Mouse (Mus musculus): Measurements from ENCODE around the gene Tlr12. TPM values are rescaled to one million over a fixed set of nuclear protein-coding genes. Genes with fewer than 3 reads are reported as not detected.
A peak's percentile ranks its signal among the peaks of the same experiment; 100 is the strongest.
"Not testable (repeated sequence)": the region's sequence is repeated elsewhere in the genome, so short reads cannot be mapped to it uniquely, and the experiment has no call there.

Tlr12 gene
- 2.2 TPM in 2 replicates for polyA plus RNA-seq (2012; rRNA removed)

DNA sequence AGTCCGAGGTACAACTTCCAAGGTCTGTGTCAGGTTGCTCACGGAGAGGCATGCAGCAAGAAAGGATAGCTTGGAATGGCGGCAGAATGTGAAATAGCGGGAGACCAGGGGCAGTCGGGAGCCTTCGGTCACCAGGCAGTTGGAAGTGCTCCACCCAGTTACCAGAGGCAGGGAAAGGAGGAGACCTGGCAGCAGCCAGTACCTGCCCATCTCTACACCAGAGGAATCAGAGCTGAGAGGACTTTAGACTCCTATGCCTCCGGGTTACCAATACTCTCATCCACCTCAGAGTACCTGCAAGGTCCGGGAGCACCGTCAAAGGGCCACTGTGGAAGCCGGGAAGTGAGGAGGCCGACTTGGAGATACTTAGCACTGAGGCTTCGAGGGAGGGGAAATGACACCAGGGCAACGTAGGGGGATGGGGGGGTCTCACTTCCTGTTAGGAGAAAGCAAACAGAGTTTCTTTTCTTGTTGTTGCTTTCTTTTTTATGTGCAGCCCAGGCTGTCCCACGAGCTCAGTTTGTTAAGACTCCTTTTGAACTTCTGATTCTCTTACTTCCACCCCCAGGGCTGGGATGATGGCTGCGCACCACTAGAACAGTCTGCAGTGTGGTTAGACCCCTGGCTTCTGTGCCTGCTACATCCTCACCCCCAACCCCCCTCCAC lies at the start of gene Tlr12:
Gene Tlr12 (minus strand): TSS at position 374 of the 666 bp plus-strand sequence.
- DNase-seq (ENCODE audit: low read depth) = no peak

DNA sequence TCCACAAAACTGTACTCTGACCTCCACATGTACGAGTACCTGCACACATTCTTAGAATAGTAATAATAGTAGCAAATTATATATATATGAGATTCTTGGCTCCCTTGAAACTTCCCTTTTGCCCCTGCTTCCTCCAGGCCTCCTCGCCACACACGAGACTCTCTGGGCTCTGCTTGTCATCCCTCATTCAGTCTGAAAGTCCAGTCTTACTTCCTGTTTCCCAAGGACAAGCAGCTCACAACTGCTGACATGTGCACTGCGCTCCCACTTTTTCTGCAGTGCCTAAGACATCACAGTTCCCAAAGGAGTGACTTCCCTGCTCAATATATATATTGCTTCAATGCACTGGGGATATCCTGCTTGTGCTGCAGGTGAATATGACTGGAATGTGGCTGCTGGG lies 48.8 kb upstream of the Tlr12 start:
- not testable (repeated sequence) for DNase-seq (ENCODE audit: low read depth)

DNA sequence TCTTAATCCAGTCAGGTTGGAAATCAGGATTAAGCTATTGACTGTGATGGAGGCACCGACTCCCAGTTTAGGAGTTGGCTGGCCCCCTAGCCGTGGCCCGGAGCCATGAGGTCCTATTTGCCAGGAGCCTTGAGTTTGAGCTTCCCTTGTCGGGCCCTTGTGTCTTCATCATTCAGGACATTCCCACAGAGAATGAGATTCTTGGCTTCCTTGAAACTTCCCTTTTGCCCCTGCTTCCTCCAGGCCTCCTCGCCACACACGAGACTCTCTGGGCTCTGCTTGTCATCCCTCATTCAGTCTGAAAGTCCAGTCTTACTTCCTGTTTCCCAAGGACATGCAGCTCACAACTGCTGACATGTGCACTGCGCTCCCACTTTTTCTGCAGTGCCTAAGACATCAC lies 47.9 kb upstream of the Tlr12 start:
- not testable (repeated sequence) for DNase-seq (ENCODE audit: low read depth)

DNA sequence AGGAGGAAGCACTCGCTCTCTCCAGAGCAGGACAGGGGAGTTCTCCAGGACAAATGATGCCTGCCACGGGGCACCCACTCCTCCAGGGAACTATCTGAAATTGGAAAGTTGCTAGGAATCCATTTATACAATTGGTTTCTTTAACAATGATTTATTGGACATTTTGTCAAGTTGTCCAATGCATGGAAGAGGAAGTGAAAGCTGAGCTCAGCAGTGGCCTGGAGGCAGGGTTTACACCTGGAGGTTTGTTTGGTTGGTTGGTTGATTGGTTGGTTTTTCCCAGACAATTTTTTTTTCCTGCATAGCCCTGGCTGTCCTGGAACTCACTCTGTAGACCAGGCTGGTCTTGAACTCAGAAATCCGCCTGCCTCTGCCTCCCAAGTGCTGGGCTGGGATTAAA lies 45.6 kb upstream of the Tlr12 start:
- DNase-seq (ENCODE audit: low read depth) = no peak

DNA sequence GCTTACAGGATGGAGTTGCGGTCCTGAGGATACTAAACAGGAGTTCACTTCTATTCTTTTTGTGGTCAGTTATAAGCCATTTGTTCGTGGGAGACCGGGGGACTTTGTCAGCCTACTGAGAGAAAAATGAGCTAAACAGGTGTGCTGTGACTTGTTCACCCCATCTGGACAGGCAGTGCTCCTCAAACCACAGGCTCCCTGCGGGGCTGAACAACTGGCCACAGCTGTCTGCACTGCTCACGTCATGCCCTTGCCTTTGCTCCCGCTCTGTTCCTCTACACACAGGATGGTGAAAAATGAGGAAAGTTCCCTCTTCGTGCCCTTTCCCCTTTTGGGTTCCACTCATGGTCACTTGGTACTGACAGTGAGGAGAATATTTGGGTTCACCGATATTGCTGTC lies 42.6 kb upstream of the Tlr12 start:
- no peak for DNase-seq (ENCODE audit: low read depth)

DNA sequence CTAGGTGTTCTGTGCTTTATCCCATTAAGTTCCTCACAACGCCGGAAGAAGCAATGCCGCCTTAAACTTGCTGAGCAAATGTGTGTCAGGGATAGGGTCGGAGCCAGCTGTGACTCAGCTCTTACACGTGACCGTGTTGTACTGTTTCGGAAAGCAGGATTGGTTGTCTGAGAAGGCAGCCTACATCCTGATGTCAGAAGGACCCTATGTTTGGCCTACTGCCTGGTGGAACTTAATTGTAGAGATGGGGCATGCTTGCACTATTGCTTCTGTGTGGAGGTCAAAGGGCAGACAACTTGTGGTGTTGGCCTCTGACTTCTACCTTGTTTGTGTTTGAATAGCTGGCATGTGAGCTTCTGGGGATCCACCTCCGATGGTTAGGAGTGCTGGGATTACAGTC lies 41.8 kb upstream of the Tlr12 start:
- DNase-seq (ENCODE audit: low read depth) = no peak

DNA sequence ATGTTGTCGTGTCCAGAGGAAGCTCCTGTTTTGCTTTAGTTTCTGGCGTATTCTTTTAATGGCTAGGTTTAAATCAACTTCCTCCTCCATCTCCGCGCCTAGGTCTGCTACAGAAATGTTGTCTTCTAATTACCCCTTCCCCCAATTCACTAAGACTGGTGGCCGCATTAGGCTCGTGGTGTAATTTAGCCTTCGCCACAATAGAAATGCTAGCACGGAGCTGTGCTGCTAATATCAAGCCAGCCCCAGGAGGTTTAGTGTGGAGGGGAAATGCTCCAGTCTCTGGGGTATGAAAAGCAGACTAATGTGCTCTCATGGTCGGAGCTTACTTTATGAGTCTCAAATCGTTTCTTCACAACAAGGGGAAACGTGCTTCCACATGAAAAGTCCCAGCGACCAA lies 37.0 kb upstream of the Tlr12 start:
- no peak for DNase-seq (ENCODE audit: low read depth)

DNA sequence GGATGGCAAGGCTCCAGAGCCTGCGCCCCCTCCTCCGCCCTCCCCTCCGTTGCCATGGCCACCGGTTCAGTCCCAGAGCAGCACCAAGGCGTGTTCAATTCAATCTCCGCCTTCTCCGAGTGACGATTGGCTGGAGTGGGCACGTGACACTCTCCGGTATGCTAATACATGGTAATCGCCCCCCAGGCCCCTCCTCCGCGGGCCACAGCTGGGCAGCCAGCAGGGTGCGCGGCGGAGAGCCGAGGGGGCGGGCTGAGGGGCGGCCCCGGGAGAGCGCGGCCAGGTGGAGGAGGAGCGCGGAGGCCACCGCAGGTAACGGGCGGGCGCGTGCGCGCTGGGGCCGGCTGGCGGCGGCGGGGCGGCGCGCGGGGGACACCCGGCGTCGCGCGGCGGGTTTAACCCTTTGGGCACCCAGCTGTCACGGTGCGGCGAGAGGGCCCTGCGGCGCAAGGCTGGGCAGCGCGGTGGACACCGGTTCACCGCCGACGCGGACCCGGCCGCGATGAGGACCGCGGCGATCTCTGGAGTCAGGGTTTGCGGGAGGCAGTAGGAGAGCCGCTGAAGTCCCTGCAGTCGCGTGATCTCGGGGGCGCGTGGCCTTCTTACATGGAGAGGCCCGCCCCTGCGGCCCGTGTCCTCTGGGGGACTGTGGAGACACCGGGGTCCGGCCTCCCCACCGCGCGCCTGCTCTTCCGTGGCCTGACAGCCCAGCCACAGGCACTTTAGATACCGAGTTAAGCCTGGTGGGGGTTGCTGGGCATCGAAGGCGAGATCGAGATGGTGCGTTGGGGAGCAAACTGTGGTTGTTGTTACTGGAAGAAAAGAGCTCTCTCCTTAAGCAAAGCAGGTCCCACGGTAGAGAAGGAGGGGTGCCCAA lies 36.3 kb upstream of the Tlr12 start, which contains the start of gene Phc2:
Gene Phc2 (plus strand): TSS at position 198 of the 877 bp plus-strand sequence.
- DNase-seq (ENCODE audit: low read depth) = peak; percentile 57

DNA sequence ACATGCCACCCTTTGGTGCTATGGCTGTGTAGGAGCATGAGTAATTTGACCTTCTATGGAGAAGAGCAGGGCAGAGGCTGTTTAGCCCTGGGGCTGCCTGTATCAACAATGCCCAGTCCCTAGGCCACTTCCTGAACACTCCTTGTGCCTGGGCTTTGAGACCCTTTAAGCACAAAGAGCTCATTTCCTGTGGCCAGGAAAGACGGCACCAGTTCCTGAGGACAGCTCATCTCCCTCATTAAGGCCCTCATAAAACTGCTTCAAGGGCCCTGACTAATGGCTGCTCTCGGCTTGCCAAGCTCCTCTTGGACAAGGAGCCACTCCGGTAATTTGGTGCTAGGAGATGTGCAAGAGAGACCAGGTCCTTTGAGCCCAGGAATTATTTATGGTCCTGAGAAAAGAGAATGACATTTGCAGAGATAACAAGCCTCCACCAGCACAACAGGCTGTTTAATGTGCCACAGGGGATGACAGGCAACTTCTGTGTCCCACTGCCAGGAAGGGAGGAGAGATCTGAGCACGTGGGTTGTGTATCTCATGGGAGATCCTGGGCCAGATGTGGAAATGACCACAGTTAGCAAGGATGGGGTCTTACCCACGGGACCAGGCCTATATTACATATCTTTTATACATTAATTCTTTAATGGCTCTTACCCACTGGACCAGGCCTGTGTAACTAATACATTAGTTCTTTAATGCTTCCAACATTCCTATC lies 34.3 kb upstream of the Tlr12 start:
- DNase-seq (ENCODE audit: low read depth) = no peak

DNA sequence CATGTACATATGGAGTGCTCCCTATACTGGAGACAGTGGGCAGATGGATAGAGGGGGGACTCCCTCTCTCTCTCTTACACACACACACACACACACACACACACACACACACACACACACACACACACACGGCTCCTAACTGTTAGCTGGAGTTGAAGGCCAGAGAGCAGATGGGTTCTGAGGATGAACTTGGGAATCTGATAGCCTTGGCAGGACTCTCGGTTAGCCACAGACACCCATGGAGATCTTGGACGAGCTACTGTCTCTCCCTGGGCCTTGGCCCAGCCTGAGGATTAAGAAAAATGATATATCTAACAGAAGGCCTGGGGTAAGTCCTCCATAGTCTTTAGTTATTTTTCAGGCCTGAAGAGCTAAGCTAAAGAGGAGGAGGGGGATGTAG lies 33.1 kb upstream of the Tlr12 start:
- no peak for DNase-seq (ENCODE audit: low read depth)

DNA sequence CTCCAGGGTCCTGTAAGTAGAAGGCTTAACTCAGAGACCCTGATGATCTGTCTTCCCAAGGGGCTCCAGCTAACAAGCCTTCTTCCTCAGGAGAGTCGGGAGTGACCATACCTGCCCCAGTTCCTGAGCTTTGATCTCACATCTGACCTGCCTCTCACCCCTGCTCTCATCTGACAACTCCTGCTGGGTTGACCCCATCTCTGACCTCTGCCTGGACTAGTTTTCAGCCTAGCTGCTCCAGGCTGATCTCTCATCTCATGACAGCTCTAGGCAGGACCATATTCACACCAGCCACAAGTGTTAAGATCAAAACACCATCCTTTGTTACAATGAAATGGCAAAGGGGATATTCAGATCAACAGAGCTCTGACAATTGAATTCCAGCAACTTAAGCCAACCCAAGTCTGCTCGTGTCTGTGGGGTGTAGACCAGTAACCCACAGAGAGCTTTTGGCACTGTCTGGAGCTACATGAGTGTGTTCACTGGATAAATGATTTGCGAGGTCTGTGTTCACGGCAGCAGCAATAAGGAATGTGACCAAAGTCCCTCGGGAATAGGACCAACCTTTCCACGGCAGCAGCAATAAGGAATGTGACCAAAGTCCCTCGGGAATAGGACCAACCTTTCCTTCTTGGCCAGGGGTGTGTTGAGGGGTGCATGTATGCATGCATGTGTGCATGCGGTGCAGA lies 30.3 kb upstream of the Tlr12 start:
- no peak for DNase-seq (ENCODE audit: low read depth)

DNA sequence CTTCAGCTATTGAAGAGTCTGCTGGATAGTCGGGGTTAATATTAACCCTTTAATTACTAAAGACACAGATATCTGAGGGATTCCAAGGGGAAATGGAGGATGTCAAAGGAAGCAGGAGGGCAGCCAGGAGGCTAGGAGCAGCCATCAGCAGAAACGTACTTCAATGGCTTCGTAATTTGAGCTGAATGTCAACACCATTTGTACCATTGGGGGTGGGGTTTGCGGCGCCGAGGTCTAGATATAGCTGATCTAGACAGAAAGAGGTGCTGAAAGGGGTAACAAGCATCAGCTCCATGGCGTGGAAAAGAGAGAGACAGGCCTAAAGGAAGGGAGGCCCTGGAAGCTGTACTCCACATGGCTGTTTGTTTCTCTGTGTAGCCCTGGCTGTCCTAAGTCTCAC lies 28.3 kb upstream of the Tlr12 start:
- no peak for DNase-seq (ENCODE audit: low read depth)

DNA sequence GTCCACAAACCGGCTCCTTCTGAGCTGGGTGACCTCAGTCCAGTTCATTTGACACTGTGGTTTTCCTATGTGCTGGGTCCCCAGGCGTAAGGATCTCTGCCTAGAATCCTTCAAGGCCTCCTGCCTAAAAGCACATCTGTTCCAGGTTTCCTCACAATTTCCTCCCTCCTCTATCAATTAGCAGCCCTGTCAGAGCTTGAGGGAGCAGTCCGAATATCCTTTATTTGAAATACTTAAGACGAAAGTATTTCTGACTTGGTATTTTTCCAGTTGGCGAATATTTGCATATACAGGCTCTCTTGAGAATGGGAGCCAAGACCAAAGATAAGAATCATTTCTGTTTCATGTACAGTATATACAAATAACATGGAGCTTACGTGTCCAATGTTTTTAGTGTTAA lies 27.5 kb upstream of the Tlr12 start:
- DNase-seq (ENCODE audit: low read depth) = no peak

DNA sequence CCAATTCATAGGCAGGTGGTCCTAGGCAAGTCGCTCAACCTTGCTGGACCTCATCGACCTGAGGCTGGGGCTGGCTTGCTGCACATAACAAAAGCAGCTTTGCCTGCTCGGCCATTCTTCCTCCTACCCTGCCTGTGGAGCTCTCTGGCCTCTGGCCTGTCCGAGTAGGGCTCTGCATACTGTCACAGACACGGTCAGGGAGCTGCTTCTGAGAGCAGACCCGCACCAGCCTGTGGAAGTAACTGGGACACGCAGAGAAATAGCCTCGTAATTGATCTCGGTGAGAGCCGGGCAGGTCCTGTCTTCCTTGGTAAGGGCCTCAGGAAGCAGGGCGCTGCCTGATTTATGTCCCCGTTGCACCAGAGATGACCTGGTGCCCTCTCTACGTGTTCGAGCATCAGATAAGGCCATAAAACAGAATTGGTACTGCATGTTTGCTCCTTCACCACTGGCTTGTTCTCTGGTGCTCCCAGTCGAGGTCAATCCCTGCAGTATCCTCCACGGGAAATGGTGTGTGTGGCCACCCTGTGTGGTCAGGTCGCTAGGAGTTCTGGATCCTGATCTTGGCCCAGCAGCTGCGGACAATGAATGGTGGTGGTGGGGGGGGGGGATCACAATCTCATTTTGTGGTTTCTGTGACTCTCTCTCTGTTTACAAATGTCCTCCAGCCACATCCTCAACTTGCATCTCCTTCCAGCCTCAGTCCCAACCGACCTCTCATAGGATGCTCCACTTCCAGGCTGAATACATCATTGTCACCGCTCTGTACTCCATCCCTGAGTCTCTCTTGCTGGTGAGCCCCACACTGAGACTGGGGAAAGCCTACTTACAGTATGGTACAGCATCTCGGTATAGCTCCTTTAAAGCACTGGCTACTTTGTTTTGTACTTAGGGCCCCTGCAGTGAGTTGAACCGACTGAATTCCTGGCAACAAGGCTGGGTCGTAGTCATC lies 23.6 kb upstream of the Tlr12 start:
- DNase-seq (ENCODE audit: low read depth) = no peak

DNA sequence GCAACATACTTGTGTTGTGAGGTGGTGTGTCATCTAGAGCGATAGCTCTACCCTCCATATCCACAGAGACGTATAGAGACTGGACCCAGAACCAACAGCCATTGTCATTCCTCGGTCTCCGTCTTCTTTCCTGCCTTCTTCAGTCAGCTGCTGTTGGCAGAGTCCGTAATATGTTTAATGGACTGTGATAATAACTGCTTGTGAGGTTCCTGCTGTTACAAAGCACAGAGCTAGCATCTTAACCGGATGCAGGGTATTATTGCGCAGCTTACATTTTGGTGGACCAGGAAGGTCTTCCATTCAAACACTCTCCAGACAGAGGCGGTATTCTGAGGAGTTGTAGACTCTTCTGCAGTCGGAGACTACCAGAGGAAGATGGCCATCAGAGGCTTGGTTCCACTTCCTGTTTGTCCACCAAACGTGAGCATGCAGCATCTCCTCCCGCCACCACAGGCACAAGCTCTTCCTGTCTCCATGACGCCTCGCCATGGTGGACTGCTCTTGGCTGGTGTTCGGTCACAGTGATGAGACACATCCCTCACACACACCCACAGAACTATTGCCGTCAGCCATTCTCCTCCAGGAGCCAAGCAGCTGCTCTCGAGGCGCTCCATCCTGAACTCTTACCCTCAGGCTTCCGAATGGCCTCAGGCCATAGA lies 20.0 kb upstream of the Tlr12 start:
- DNase-seq (ENCODE audit: low read depth) = no peak

DNA sequence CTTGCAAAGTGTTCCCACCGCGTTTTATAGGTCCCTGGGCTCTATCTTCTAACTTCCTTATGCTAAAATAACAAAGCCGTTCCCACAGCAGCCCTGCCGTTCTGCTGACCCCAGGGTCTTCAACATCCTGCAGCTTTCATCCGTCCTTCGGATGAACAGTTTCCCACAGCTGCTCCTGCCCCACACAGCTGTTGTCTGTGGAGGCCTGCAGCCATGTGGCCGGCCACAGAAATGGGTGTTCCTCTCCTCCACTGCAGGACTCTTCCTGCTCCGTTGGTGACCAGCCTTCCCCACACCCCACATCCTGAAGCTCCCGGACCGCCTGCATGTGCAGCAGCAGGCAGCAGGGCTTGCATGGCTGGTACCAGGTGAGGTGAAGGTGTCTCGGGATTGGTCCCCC lies 18.8 kb upstream of the Tlr12 start:
- DNase-seq (ENCODE audit: low read depth) = no peak

DNA sequence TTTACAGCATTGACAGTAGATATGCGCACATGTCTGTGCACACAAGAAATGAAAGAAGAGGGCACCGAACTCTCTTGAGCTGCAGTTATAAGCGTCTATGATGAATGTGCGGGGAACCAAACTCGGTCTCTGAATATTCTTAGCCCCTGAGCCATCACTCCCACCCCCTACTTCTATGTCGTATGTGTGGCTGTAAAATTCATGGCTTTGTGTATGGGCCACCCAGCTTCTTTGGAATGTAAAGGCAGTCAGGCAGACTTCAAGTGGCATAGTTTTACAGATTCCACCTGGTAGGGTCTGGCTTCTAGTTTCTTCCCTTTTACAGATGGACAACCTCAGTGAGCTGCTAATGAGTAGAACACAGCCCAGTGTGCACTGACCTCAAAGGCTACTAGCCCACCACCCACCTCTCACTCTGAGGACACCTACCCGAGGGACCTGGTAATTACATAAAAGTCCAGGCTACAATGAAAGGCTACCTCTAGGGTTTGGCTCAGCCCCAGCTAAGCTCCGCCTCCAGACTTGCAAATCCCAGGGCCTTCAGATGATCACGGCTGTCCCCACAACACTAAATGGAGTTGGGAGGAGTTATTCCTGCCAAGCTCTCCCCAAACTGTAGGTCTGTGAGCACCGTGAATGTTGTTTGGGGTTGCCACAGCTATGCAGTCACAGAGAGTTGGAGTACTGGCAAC lies 17.6 kb upstream of the Tlr12 start:
- no peak for DNase-seq (ENCODE audit: low read depth)

DNA sequence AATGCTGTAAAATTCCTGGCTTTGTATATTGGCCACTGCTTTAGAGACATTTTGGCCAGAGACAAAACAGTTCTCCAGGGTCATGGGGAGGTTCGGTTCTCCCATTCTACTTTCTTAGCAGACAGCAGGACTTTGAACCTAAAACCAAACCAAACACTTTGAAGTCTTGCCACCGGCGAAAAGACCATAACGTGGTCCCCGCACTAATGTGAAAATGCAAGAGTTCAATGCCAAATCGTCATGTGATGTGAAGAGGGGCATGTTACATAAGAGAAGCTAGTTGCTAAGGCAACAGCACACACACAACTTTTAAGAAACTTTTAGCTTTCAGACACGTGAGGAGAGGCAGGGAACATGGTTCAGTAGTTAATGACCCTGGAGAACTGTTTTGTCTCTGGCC lies 17.0 kb upstream of the Tlr12 start:
- DNase-seq (ENCODE audit: low read depth) = no peak

DNA sequence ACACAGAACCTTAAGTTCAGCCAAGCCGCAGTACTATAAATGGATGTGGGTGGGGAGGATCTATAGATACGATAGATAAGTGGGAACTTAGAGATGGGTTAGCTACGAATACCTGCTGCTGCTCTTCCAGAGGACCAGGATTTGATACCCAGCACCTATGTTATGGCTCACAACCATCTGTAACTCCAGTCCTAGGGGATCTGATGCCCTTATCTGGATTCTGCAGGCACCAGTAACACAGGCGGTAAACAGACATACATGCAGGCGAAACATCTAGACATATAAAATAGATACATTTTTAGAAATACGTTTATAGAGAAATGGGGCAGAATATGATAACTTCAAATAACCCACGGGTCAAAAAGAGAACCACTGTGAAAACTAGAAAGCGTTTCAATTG lies 2.7 kb upstream of the Tlr12 start:
- DNase-seq (ENCODE audit: low read depth) = no peak

DNA sequence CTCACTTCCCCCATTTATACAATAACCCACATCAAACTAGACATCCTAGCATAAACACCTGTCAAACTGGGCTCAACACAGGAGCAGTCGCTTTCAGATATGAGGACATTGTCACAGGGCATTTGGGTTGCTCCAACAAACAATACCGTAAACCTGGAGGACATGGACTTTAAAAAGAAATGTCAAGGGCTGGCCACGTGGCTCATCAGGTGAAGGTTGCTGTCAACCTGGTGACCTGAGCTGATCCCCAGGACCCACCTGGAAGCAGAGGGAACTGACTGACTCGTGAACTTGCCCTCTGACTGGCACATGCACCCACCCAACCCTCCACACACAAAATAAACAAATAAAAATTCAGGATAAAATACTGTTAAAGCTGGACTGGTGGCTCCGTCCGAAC lies 2.2 kb upstream of the Tlr12 start:
- no peak for DNase-seq (ENCODE audit: low read depth)
